ENCODE assay signal across 19 mouse cellular contexts in genomic region chr9:39927975-39928836, GRCm38 (mm10). TPM values are rescaled to one million over a fixed set of nuclear protein-coding genes. Genes with fewer than 3 reads are reported as not detected.
A peak's percentile ranks its signal among the peaks of the same experiment; 100 is the strongest.
DNase-seq lines count a peak whose midpoint lies in the region; ATAC-seq and TF ChIP-seq lines count a peak whose summit lies in the region.
"Not testable (repeated sequence)": the region's sequence is repeated elsewhere in the genome, so short reads cannot be mapped to it uniquely, and the experiment has no call there.
"Had no signal": no experiment of that assay in that cellular context is flagged by ENCODE, and none has a peak within 500 bp of the region (broad histone marks: within the 10 kb centered on the region; RNA-seq: fewer than 3 reads in every experiment).

No protein-coding gene starts in this region.

- not testable (repeated sequence) for H3K4me1 ChIP-seq in forebrain, embryonic 15.5 days; hindbrain, embryonic 13.5 days (replicated peaks); hindbrain, postnatal 0 days (ENCODE audit: insufficient read depth, low read length); midbrain, embryonic 13.5 days (replicated peaks); midbrain, postnatal 0 days (ENCODE audit: insufficient read depth, low read length); stomach, embryonic 15.5 days

- not testable (repeated sequence) for DNase-seq in hindbrain, postnatal 0 days (ENCODE audit: low spot score); midbrain, postnatal 0 days (ENCODE audit: low spot score)

- not testable (repeated sequence) for H3K27me3 ChIP-seq in forebrain, embryonic 15.5 days; hindbrain, embryonic 13.5 days; hindbrain, postnatal 0 days (ENCODE audit: insufficient read depth, low read length); midbrain, embryonic 13.5 days; midbrain, postnatal 0 days (ENCODE audit: insufficient read depth, low read length); stomach, embryonic 15.5 days (replicated peaks)

- WGBS in forebrain, embryonic 15.5 days = no CpG with 5 or more reads among the region's 4 CpGs
- WGBS in hindbrain, embryonic 13.5 days = no CpG with 5 or more reads among the region's 4 CpGs
- WGBS in hindbrain, postnatal 0 days = no CpG with 5 or more reads among the region's 4 CpGs
- WGBS in midbrain, embryonic 13.5 days = no CpG with 5 or more reads among the region's 4 CpGs
- WGBS in midbrain, postnatal 0 days = no CpG with 5 or more reads among the region's 4 CpGs
- no CpG with 5 or more reads among the region's 4 CpGs for WGBS in stomach, embryonic 15.5 days

- ATAC-seq in forebrain, embryonic 15.5 days (replicated peaks) = peak; percentile 94
- peak; percentile 87 for ATAC-seq in hindbrain, embryonic 13.5 days (ENCODE audit: low FRiP score)
- peak; percentile 82; the same call in 1 of the 2 replicates for ATAC-seq in hindbrain, postnatal 0 days
- peak; percentile 87 for ATAC-seq in midbrain, embryonic 13.5 days
- peak; percentile 93 for ATAC-seq in midbrain, postnatal 0 days (ENCODE audit: low FRiP score)
- 0 out of 2 replicates have a peak, but pooled peaks have one; percentile 73 for ATAC-seq in stomach, embryonic 15.5 days (ENCODE audit: insufficient read depth, low FRiP score, low read depth)

- not testable (repeated sequence) for H3K4me3 ChIP-seq in forebrain, embryonic 15.5 days; hindbrain, embryonic 13.5 days; hindbrain, postnatal 0 days (ENCODE audit: low read length); midbrain, embryonic 13.5 days (replicated peaks); midbrain, postnatal 0 days (ENCODE audit: low read depth, low read length); stomach, embryonic 15.5 days (replicated peaks)

- not testable (repeated sequence) for H3K9me3 ChIP-seq in forebrain, embryonic 15.5 days; hindbrain, embryonic 13.5 days; hindbrain, postnatal 0 days (ENCODE audit: low read length); midbrain, embryonic 13.5 days; midbrain, postnatal 0 days (ENCODE audit: low read length); stomach, embryonic 15.5 days

- H3K4me2 ChIP-seq in forebrain, embryonic 15.5 days (replicated peaks); hindbrain, embryonic 13.5 days; hindbrain, postnatal 0 days (ENCODE audit: low read depth, low read length); midbrain, embryonic 13.5 days (replicated peaks); midbrain, postnatal 0 days (ENCODE audit: low read depth, low read length, poor library complexity, severe bottlenecking); stomach, embryonic 15.5 days: not testable (repeated sequence)

- not testable (repeated sequence) for H3K9ac ChIP-seq in forebrain, embryonic 15.5 days (replicated peaks); hindbrain, embryonic 13.5 days; hindbrain, postnatal 0 days (replicated peaks; ENCODE audit: low read length); midbrain, embryonic 13.5 days (replicated peaks); midbrain, postnatal 0 days (replicated peaks; ENCODE audit: low read length, poor library complexity, severe bottlenecking); stomach, embryonic 15.5 days

- not testable (repeated sequence) for H3K27ac ChIP-seq in forebrain, embryonic 15.5 days (replicated peaks); hindbrain, embryonic 13.5 days; hindbrain, postnatal 0 days; midbrain, embryonic 13.5 days; midbrain, postnatal 0 days (ENCODE audit: low read depth, low read length); stomach, embryonic 15.5 days

- TF ChIP-seq CTCF in hindbrain, postnatal 0 days (IDR thresholded peaks at IDR 0.05; ENCODE audit: low read depth); midbrain, postnatal 0 days (IDR thresholded peaks at IDR 0.05): not testable (repeated sequence)

- not testable (repeated sequence) for H3K36me3 ChIP-seq in forebrain, embryonic 15.5 days; hindbrain, embryonic 13.5 days; hindbrain, postnatal 0 days (ENCODE audit: insufficient read depth, low read length); midbrain, embryonic 13.5 days; midbrain, postnatal 0 days (ENCODE audit: insufficient read depth, low read length); stomach, embryonic 15.5 days

RNA-seq across cellular contexts. Expression of gene Olfr974, which starts 9.1 kb away (rescaled TPM):
- not detected in 2 replicates for polyA plus RNA-seq in forebrain, embryonic 15.5 days (2015; fragmentation: Nextera tagmentation; extraction: Ambion mirVana)
- not detected in 2 replicates for polyA plus RNA-seq in hindbrain, embryonic 13.5 days (2015; fragmentation: Nextera tagmentation; extraction: Ambion mirVana)
- total RNA-seq in hindbrain, postnatal 0 days (2014; rRNA removed) = not detected in 2 replicates
- polyA plus RNA-seq in hindbrain, postnatal 0 days (2015; fragmentation: Nextera tagmentation; extraction: Ambion mirVana) = not detected in 2 replicates
- polyA plus RNA-seq in midbrain, embryonic 13.5 days (2015; fragmentation: Nextera tagmentation; extraction: Ambion mirVana) = not detected in 2 replicates
- total RNA-seq in midbrain, postnatal 0 days (2014; rRNA removed) = not detected in 2 replicates
- polyA plus RNA-seq in midbrain, postnatal 0 days (2015; fragmentation: Nextera tagmentation; extraction: Ambion mirVana) = 0.10 TPM in 1 of 2 replicates, not detected in the other
- not detected in 2 replicates for polyA plus RNA-seq in stomach, embryonic 15.5 days (2015; fragmentation: Nextera tagmentation; extraction: Ambion mirVana)
- total RNA-seq: adrenal gland, adult 2 months; adrenal gland, postnatal 25 days; ES-E14; gastrocnemius, adult 2 months; gastrocnemius, postnatal 25 days; granulocyte monocyte progenitor cell, adult 5-6 weeks; heart, adult 8-10 months; heart, postnatal 25 days had no signal
- polyA plus RNA-seq: adrenal gland, adult 2 months; embryonic facial prominence, embryonic 13.5 days; heart, embryonic 12.5 days; heart, embryonic 16.5 days; hindbrain, embryonic 10.5 days had no signal

RNA-seq across cellular contexts. Expression of gene Olfr229, which starts 21.1 kb away (rescaled TPM):
- not detected in 2 replicates for polyA plus RNA-seq in forebrain, embryonic 15.5 days (2015; fragmentation: Nextera tagmentation; extraction: Ambion mirVana)
- not detected in 2 replicates for polyA plus RNA-seq in hindbrain, embryonic 13.5 days (2015; fragmentation: Nextera tagmentation; extraction: Ambion mirVana)
- not detected in 2 replicates for total RNA-seq in hindbrain, postnatal 0 days (2014; rRNA removed)
- polyA plus RNA-seq in hindbrain, postnatal 0 days (2015; fragmentation: Nextera tagmentation; extraction: Ambion mirVana) = not detected in 2 replicates
- not detected in 2 replicates for polyA plus RNA-seq in midbrain, embryonic 13.5 days (2015; fragmentation: Nextera tagmentation; extraction: Ambion mirVana)
- not detected in 2 replicates for total RNA-seq in midbrain, postnatal 0 days (2014; rRNA removed)
- polyA plus RNA-seq in midbrain, postnatal 0 days (2015; fragmentation: Nextera tagmentation; extraction: Ambion mirVana) = not detected in 2 replicates
- not detected in 2 replicates for polyA plus RNA-seq in stomach, embryonic 15.5 days (2015; fragmentation: Nextera tagmentation; extraction: Ambion mirVana)
- total RNA-seq: adrenal gland, adult 2 months; adrenal gland, postnatal 25 days; ES-E14; gastrocnemius, adult 2 months; gastrocnemius, postnatal 25 days; granulocyte monocyte progenitor cell, adult 5-6 weeks; heart, adult 8-10 months; heart, postnatal 25 days had no signal
- polyA plus RNA-seq: adrenal gland, adult 2 months; embryonic facial prominence, embryonic 13.5 days; heart, embryonic 12.5 days; heart, embryonic 16.5 days; hindbrain, embryonic 10.5 days; inflammation-experienced regulatory T-cells, adult 6 months had no signal

RNA-seq across cellular contexts. Expression of gene Olfr975, which starts 23.6 kb away (rescaled TPM):
- polyA plus RNA-seq in forebrain, embryonic 15.5 days (2015; fragmentation: Nextera tagmentation; extraction: Ambion mirVana) = not detected in 2 replicates
- 0.06 TPM in 1 of 2 replicates, not detected in the other for polyA plus RNA-seq in hindbrain, embryonic 13.5 days (2015; fragmentation: Nextera tagmentation; extraction: Ambion mirVana)
- total RNA-seq in hindbrain, postnatal 0 days (2014; rRNA removed) = not detected in 2 replicates
- polyA plus RNA-seq in hindbrain, postnatal 0 days (2015; fragmentation: Nextera tagmentation; extraction: Ambion mirVana) = 0.05 TPM in 1 of 2 replicates, not detected in the other
- polyA plus RNA-seq in midbrain, embryonic 13.5 days (2015; fragmentation: Nextera tagmentation; extraction: Ambion mirVana) = 0.05 TPM in 1 of 2 replicates, not detected in the other
- not detected in 2 replicates for total RNA-seq in midbrain, postnatal 0 days (2014; rRNA removed)
- polyA plus RNA-seq in midbrain, postnatal 0 days (2015; fragmentation: Nextera tagmentation; extraction: Ambion mirVana) = not detected in 2 replicates
- polyA plus RNA-seq in stomach, embryonic 15.5 days (2015; fragmentation: Nextera tagmentation; extraction: Ambion mirVana) = 0.04 TPM in 1 of 2 replicates, not detected in the other
- total RNA-seq: adrenal gland, postnatal 25 days; ES-E14; gastrocnemius, adult 2 months; gastrocnemius, postnatal 25 days; granulocyte monocyte progenitor cell, adult 5-6 weeks; heart, adult 8-10 months; heart, postnatal 25 days had no signal
- polyA plus RNA-seq: adrenal gland, adult 2 months; embryonic facial prominence, embryonic 13.5 days; heart, embryonic 12.5 days; heart, embryonic 16.5 days; hindbrain, embryonic 10.5 days; inflammation-experienced regulatory T-cells, adult 6 months had no signal

RNA-seq across cellular contexts. Expression of gene Olfr976, which starts 32.7 kb away (rescaled TPM):
- not detected in 2 replicates for polyA plus RNA-seq in forebrain, embryonic 15.5 days (2015; fragmentation: Nextera tagmentation; extraction: Ambion mirVana)
- polyA plus RNA-seq in hindbrain, embryonic 13.5 days (2015; fragmentation: Nextera tagmentation; extraction: Ambion mirVana) = not detected in 2 replicates
- total RNA-seq in hindbrain, postnatal 0 days (2014; rRNA removed) = not detected in 2 replicates
- not detected in 2 replicates for polyA plus RNA-seq in hindbrain, postnatal 0 days (2015; fragmentation: Nextera tagmentation; extraction: Ambion mirVana)
- polyA plus RNA-seq in midbrain, embryonic 13.5 days (2015; fragmentation: Nextera tagmentation; extraction: Ambion mirVana) = not detected in 2 replicates
- total RNA-seq in midbrain, postnatal 0 days (2014; rRNA removed) = not detected in 2 replicates
- not detected in 2 replicates for polyA plus RNA-seq in midbrain, postnatal 0 days (2015; fragmentation: Nextera tagmentation; extraction: Ambion mirVana)
- not detected in 2 replicates for polyA plus RNA-seq in stomach, embryonic 15.5 days (2015; fragmentation: Nextera tagmentation; extraction: Ambion mirVana)
- total RNA-seq: adrenal gland, adult 2 months; adrenal gland, postnatal 25 days; ES-E14; gastrocnemius, adult 2 months; gastrocnemius, postnatal 25 days; granulocyte monocyte progenitor cell, adult 5-6 weeks; heart, adult 8-10 months; heart, postnatal 25 days had no signal
- polyA plus RNA-seq: adrenal gland, adult 2 months; embryonic facial prominence, embryonic 13.5 days; heart, embryonic 12.5 days; heart, embryonic 16.5 days; hindbrain, embryonic 10.5 days; inflammation-experienced regulatory T-cells, adult 6 months had no signal
